Mouse (Mus musculus): ENCODE results near the gene Bpifa5. TPM values are rescaled to one million over a fixed set of nuclear protein-coding genes. Genes with fewer than 3 reads are reported as not detected.

Bpifa5 gene
- polyA plus RNA-seq, 1 experiment from 2014 or later = not detected

Other genes with a start within 250 kb of the Bpifa5 start
- gene Bpifb3, start 244.4 kb upstream of the Bpifa5 start, polyA plus RNA-seq (2018) = not detected in 3 replicates
- gene Bpifb4, start 224.4 kb upstream of the Bpifa5 start, polyA plus RNA-seq (2018) = not detected in 3 replicates
- gene Bpifa6, start 187.7 kb upstream of the Bpifa5 start, polyA plus RNA-seq (2018) = not detected in 3 replicates
- gene Bpifa2, start 154.3 kb upstream of the Bpifa5 start, polyA plus RNA-seq (2018) = not detected in 3 replicates
- gene Bpifa3, start 32.3 kb upstream of the Bpifa5 start, polyA plus RNA-seq (2018) = not detected in 3 replicates
- gene Bpifa1, start 19.7 kb upstream of the Bpifa5 start, polyA plus RNA-seq (2018) = not detected in 3 replicates
- gene Bpifb1, start 28.2 kb downstream of the Bpifa5 start, polyA plus RNA-seq (2018) = not detected in 3 replicates
- gene Bpifb5, start 61.1 kb downstream of the Bpifa5 start, polyA plus RNA-seq (2018) = not detected in 3 replicates
- not detected in 3 replicates for gene Bpifb9a, start 95.2 kb downstream of the Bpifa5 start, polyA plus RNA-seq (2018)
- gene Bpifb9b, start 144.6 kb downstream of the Bpifa5 start, polyA plus RNA-seq (2018) = not detected in 3 replicates
- 4.0 to 6.2 TPM (median 5.3 TPM) in 3 replicates for gene Cdk5rap1, start 210.4 kb downstream of the Bpifa5 start, polyA plus RNA-seq (2018)
- 2.9 to 11.4 TPM (median 6.1 TPM) in 3 replicates for gene Snta1, start 245.5 kb downstream of the Bpifa5 start, polyA plus RNA-seq (2018)